Mouse (Mus musculus): ENCODE measurements around the gene Cdr2l. TPM values are rescaled to one million over a fixed set of nuclear protein-coding genes. Genes with fewer than 3 reads are reported as not detected.
A peak's percentile ranks its signal among the peaks of the same experiment; 100 is the strongest.
"Not testable (repeated sequence)": the region's sequence is repeated elsewhere in the genome, so short reads cannot be mapped to it uniquely, and the experiment has no call there.

Gene Cdr2l
- polyA plus RNA-seq, 1 experiment from 2014 or later = 7.8 TPM

DNA sequence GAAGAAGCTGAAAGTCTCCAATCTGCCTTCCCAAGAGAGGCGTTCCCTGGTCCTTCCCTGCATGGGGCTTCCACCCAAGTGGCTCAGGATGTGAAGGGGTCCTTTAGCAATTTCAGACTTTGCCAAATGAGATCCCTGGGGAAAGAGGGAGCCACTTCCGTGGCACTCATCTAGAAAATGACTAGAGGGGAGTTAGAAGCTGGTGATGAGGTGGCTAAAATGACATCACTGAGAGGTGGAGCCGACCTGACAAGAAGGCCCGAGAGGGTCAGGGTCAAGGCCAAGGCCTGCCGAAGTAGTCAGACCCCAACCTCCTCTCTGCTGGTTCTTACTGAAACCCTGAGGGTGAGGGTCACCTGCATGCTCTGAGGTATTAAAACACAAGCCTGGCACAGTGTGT lies 1.2 kb downstream of the Cdr2l start:
- H3K27ac ChIP-seq = no peak overlapping the region
- TF ChIP-seq CTCF (IDR thresholded peaks at IDR 0.05; ENCODE audit: low read depth) = no peak
- H3K9ac ChIP-seq (ENCODE audit: low read depth, low read length) = no peak overlapping the region
- ATAC-seq (replicated peaks; ENCODE audit: low FRiP score, low read depth) (no peak), DNase-seq (ENCODE audit: low spot score) (peak; percentile 20)
- 19% methylated on average over 5 of the region's 5 CpGs for WGBS
- no peaks in the 10 kb centered on the region for H3K9me3 ChIP-seq (replicated peaks; ENCODE audit: low read length)
- peak overlapping the region; percentile 74 for H3K4me3 ChIP-seq (replicated peaks; ENCODE audit: low read depth, low read length)
- H3K4me2 ChIP-seq (ENCODE audit: low read length) = peak overlapping the region; percentile 82
- no peaks in the 10 kb centered on the region for H3K27me3 ChIP-seq (ENCODE audit: insufficient read depth, low read length)
- H3K36me3 ChIP-seq (ENCODE audit: insufficient read depth, low read length) = no peaks in the 10 kb centered on the region
- H3K4me1 ChIP-seq (replicated peaks; ENCODE audit: insufficient read depth, low read length) = peaks cover 25% of the 10 kb centered on the region; the same call in 1 of the 2 replicates

DNA sequence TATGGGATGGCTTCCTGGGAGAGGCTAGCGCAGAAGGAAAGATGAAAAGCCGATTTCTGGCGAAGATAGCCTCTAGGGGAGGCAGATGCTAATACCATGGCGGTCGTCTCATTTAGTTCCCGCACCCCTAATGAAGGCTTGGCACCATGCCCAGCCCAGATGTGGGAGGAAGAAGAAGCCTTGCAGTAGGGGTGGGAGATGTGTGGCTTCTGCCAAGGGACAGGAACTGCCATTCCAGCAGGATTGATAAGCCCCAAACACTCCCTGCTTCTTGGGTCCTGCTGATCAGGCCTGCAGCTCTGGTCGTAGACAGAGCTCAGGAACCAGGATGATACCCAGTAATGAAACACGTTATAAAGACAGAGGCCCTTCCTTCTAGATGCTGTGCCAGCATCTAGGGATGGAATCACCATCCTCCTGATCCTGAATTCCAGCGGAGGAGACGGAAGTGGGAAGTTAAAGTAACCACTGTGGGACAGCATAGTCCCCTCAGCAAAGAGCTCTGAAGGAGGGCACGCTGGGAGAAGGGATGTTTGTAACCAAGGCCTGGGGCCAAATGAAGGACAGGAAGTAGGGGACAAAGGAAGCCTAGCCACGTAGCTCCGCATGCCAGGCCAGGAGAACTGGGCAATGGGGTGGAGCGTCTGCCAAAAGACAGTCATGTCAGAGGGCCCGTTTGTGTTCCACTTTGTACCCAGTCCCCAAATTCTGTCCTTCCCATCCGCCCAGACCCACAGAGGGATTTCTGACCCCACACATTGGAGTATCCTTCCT lies 2.2 kb downstream of the Cdr2l start:
- no peaks in the 10 kb centered on the region for H3K9me3 ChIP-seq (replicated peaks; ENCODE audit: low read length)
- H3K27ac ChIP-seq = peak overlapping the region; percentile 58
- ATAC-seq (replicated peaks; ENCODE audit: low FRiP score, low read depth) = no peak
- TF ChIP-seq CTCF (IDR thresholded peaks at IDR 0.05; ENCODE audit: low read depth) = no peak
- peak; percentile 29 for DNase-seq (ENCODE audit: low spot score)
- no peaks in the 10 kb centered on the region for H3K36me3 ChIP-seq (ENCODE audit: insufficient read depth, low read length)
- H3K4me2 ChIP-seq (ENCODE audit: low read length) = peak overlapping the region; percentile 82
- H3K9ac ChIP-seq (ENCODE audit: low read depth, low read length) = 0 out of 2 replicates have a peak overlapping the region, but pooled peaks have one; percentile 3
- 50% methylated on average over 16 of the region's 16 CpGs for WGBS
- H3K4me3 ChIP-seq (replicated peaks; ENCODE audit: low read depth, low read length) = no peak overlapping the region
- peaks cover 25% of the 10 kb centered on the region; the same call in 1 of the 2 replicates for H3K4me1 ChIP-seq (replicated peaks; ENCODE audit: insufficient read depth, low read length)
- no peaks in the 10 kb centered on the region for H3K27me3 ChIP-seq (ENCODE audit: insufficient read depth, low read length)

DNA sequence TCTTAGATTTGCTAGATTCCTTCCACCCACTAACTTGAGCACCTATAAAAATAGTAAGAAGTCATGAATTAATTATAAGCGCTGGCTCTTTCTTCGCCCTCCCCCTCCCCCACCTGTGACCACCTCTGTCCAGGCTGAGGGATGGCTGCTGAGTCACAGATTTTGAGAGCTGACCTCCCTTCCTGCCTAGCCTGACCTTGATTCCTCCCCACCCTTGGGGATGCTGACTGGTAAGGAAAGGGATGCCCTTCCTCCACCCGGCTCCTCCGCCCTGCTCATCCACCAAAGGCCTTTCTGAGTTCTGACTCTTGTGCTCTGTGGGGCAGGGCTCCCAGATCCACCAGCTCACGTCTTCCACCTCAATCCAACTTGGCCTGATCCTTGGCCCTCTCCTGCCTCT lies 2.9 kb downstream of the Cdr2l start:
- TF ChIP-seq CTCF (IDR thresholded peaks at IDR 0.05; ENCODE audit: low read depth) = no peak
- peaks cover 25% of the 10 kb centered on the region; the same call in 1 of the 2 replicates for H3K4me1 ChIP-seq (replicated peaks; ENCODE audit: insufficient read depth, low read length)
- WGBS = 65% methylated on average over 5 of the region's 5 CpGs
- peak overlapping the region; percentile 58; the same call in 1 of the 2 replicates for H3K27ac ChIP-seq
- no peaks in the 10 kb centered on the region for H3K9me3 ChIP-seq (replicated peaks; ENCODE audit: low read length)
- peak; percentile 30 for DNase-seq (ENCODE audit: low spot score)
- no peak overlapping the region for H3K4me3 ChIP-seq (replicated peaks; ENCODE audit: low read depth, low read length)
- no peaks in the 10 kb centered on the region for H3K27me3 ChIP-seq (ENCODE audit: insufficient read depth, low read length)
- H3K9ac ChIP-seq (ENCODE audit: low read depth, low read length) = peak overlapping the region; percentile 31; the same call in 1 of the 2 replicates
- H3K36me3 ChIP-seq (ENCODE audit: insufficient read depth, low read length) = no peaks in the 10 kb centered on the region
- ATAC-seq (replicated peaks; ENCODE audit: low FRiP score, low read depth) = no peak
- H3K4me2 ChIP-seq (ENCODE audit: low read length) = peak overlapping the region; percentile 18; the same call in 1 of the 2 replicates

DNA sequence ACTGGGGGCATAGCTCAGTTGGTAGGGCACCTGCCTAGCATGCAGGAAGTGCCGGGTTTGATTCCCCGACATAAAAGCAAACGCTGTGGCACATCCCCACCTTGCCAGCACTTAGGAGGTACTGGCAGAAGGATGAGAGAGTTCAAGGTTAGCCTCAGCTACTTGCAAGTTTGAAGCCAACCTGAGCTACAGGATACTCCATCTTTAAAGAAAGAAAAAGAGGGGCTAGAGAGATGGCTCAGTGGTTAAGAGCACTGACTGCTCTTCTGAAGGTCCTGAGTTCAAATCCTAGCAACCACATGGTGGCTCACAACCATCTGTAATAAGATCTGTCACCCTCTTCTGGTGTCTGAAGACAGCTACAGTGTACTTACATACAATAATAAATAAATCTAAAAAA lies 5.1 kb downstream of the Cdr2l start:
- not testable (repeated sequence) for ATAC-seq (replicated peaks; ENCODE audit: low FRiP score, low read depth); H3K4me2 ChIP-seq (ENCODE audit: low read length); H3K27me3 ChIP-seq (ENCODE audit: insufficient read depth, low read length); H3K27ac ChIP-seq; H3K4me3 ChIP-seq (replicated peaks; ENCODE audit: low read depth, low read length); H3K9me3 ChIP-seq (replicated peaks; ENCODE audit: low read length); H3K9ac ChIP-seq (ENCODE audit: low read depth, low read length); H3K36me3 ChIP-seq (ENCODE audit: insufficient read depth, low read length); DNase-seq (ENCODE audit: low spot score)
- 87% methylated on average over 3 of the region's 3 CpGs for WGBS
- H3K4me1 ChIP-seq (replicated peaks; ENCODE audit: insufficient read depth, low read length) = peaks cover 25% of the 10 kb centered on the region; the same call in 1 of the 2 replicates

DNA sequence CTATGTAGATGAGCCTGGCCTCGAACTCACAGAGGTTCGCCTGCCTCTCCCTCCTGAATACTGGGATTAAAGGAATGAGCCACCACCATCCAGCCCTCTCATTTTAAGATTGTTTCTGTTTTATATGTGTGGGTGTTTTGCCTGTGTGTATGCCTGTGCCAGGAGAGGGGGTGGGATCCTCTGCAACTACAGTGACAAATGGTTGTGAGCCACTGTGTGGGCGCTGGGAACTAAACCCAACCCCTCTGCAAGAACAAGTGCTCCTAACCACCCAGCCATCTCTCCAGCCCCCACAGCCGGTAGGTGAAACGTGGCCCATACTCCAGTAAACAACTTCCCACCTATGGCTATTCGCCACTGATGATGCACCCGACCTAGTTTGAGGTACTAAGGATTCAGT lies 9.6 kb downstream of the Cdr2l start:
- no peak overlapping the region for H3K4me3 ChIP-seq (replicated peaks; ENCODE audit: low read depth, low read length)
- no peaks in the 10 kb centered on the region for H3K27me3 ChIP-seq (ENCODE audit: insufficient read depth, low read length)
- DNase-seq (ENCODE audit: low spot score) (no peak), ATAC-seq (replicated peaks; ENCODE audit: low FRiP score, low read depth) (no peak)
- no peak overlapping the region for H3K27ac ChIP-seq
- H3K4me2 ChIP-seq (ENCODE audit: low read length) = no peak overlapping the region
- H3K4me1 ChIP-seq (replicated peaks; ENCODE audit: insufficient read depth, low read length) = no peaks in the 10 kb centered on the region
- H3K36me3 ChIP-seq (ENCODE audit: insufficient read depth, low read length) = peaks cover 20% of the 10 kb centered on the region; the same call in 1 of the 2 replicates
- H3K9ac ChIP-seq (ENCODE audit: low read depth, low read length) = no peak overlapping the region
- TF ChIP-seq CTCF (IDR thresholded peaks at IDR 0.05; ENCODE audit: low read depth) = no peak
- H3K9me3 ChIP-seq (replicated peaks; ENCODE audit: low read length) = no peaks in the 10 kb centered on the region
- WGBS = 86% methylated on average over 7 of the region's 7 CpGs

DNA sequence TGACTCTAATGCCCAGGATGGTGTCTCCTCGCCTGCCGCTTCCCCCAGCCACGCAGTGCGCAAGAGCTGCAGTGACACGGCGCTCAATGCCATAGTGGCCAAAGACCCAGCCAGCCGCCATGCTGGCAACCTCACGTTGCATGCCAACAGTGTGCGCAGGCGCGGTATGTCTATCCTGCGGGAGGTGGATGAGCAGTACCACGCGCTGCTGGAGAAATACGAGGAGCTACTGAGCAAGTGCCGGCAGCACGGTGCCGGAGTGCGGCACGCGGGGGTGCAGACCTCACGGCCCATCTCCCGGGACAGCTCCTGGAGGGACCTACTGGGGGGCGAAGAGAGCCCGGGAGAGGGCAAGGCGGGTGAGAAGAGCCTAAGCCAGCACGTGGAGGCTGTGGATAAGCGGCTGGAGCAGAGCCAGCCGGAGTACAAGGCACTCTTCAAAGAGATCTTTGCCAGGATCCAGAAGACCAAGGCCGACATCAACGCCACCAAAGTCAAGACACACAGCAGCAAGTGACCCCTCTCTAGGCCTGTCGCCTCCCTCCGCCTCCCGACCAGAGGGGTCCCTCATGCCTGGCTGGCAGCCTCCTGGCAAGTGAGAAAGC lies 12.1 kb downstream of the Cdr2l start:
- H3K4me3 ChIP-seq (replicated peaks; ENCODE audit: low read depth, low read length) = no peak overlapping the region
- no peak for TF ChIP-seq CTCF (IDR thresholded peaks at IDR 0.05; ENCODE audit: low read depth)
- peak overlapping the region; percentile 23; the same call in 1 of the 2 replicates for H3K4me2 ChIP-seq (ENCODE audit: low read length)
- ATAC-seq (replicated peaks; ENCODE audit: low FRiP score, low read depth) (peak; percentile 7; the same call in 1 of the 2 replicates), DNase-seq (ENCODE audit: low spot score) (peak; percentile 19)
- H3K36me3 ChIP-seq (ENCODE audit: insufficient read depth, low read length) = peaks cover 20% of the 10 kb centered on the region; the same call in 1 of the 2 replicates
- H3K27ac ChIP-seq = no peak overlapping the region
- no peaks in the 10 kb centered on the region for H3K4me1 ChIP-seq (replicated peaks; ENCODE audit: insufficient read depth, low read length)
- 62% methylated on average over 34 of the region's 34 CpGs for WGBS
- no peak overlapping the region for H3K9ac ChIP-seq (ENCODE audit: low read depth, low read length)
- H3K9me3 ChIP-seq (replicated peaks; ENCODE audit: low read length) = no peaks in the 10 kb centered on the region
- no peaks in the 10 kb centered on the region for H3K27me3 ChIP-seq (ENCODE audit: insufficient read depth, low read length)
